Mouse (Mus musculus): ENCODE measurements at regions not wholly inside any gene's neighbourhood (a gene's known extent, or its start where the extent isn't known, plus 50 kb on each side); places are given as distances from the start of the nearest gene placed in this dataset.

- TF ChIP-seq POLR2A (IDR thresholded peaks at IDR 0.05; ENCODE audit: borderline replicate concordance, control insufficient read depth, low read depth, low read length) (no peak), CTCF (IDR thresholded peaks at IDR 0.05; ENCODE audit: control insufficient read depth, insufficient read depth, low read length) (no peak)
These were observed 126.6 kb upstream of the Jarid2 start for GRCm38 (mm10) chr13:44602658-44603057.

Data from bone marrow, adult 2 months (tissue).